Mouse (Mus musculus): ENCODE results near the gene Dnlz. TPM values are rescaled to one million over a fixed set of nuclear protein-coding genes. Genes with fewer than 3 reads are reported as not detected.

Dnlz gene
- polyA plus RNA-seq, 1 experiment from 2014 or later = 19.3 TPM

GRCm38 (mm10) chr2:26300808-26301174 lies 51.1 kb downstream of the Dnlz start:
- DNase-seq (ENCODE audit: low read depth, low spot score) = no peak
- ChIA-PET POLR2A (no interaction called here), CTCF (interaction anchor here (0.7 to 1.5 kb wide), 4 partner anchors 16 to 90 kb away, joined by 3 to 4 read pairs (median 3); no protein-coding TSS in a partner anchor)
- H3K27me3 ChIP-seq = no peaks in the 10 kb centered on the region
- in situ Hi-C loops (cut with MboI; ENCODE audit: low pct_unique_long_range_greater_than_20kb) = no loop called here
- ATAC-seq = no peak
- no peak for TF ChIP-seq CTCF (IDR thresholded peaks at IDR 0.05)

- no peak for TF ChIP-seq CTCF (IDR thresholded peaks at IDR 0.05)
- DNase-seq (ENCODE audit: low read depth, low spot score) = no peak
- ChIA-PET POLR2A (no interaction called here), CTCF (interaction anchor here (0.7 to 1.5 kb wide), 4 partner anchors 16 to 90 kb away, joined by 3 to 4 read pairs (median 3); no protein-coding TSS in a partner anchor)
- no peaks in the 10 kb centered on the region for H3K27me3 ChIP-seq
- ATAC-seq = no peak
- in situ Hi-C loops (cut with MboI; ENCODE audit: low pct_unique_long_range_greater_than_20kb) = no loop called here
Observed at GRCm38 (mm10) chr2:26300161-26300807, 51.6 kb downstream of the Dnlz start.

- ATAC-seq = no peak
- no peaks in the 10 kb centered on the region for H3K27me3 ChIP-seq
- DNase-seq (ENCODE audit: low read depth, low spot score) = no peak
- CTCF ChIA-PET = interaction anchor here (1.2 to 1.5 kb wide), 2 partner anchors 52 to 145 kb away, joined by 3 read pairs; no protein-coding TSS in a partner anchor
- POLR2A ChIA-PET = interaction anchor here (0.6 to 1.0 kb wide), 2 partner anchors 134 to 683 kb away, joined by 3 read pairs; no protein-coding TSS in a partner anchor
- no peak for TF ChIP-seq CTCF (IDR thresholded peaks at IDR 0.05)
- in situ Hi-C loops (cut with MboI; ENCODE audit: low pct_unique_long_range_greater_than_20kb) = no loop called here
Observed at GRCm38 (mm10) chr2:26299336-26299735, 52.6 kb downstream of the Dnlz start.

- in situ Hi-C loops (cut with MboI; ENCODE audit: low pct_unique_long_range_greater_than_20kb) = no loop called here
- POLR2A ChIA-PET = interaction anchor here (0.6 to 1.0 kb wide), 2 partner anchors 134 to 682 kb away, joined by 3 read pairs; no protein-coding TSS in a partner anchor
- ATAC-seq (no peak), DNase-seq (ENCODE audit: low read depth, low spot score) (no peak)
- CTCF ChIA-PET = interaction anchor here (1.1 to 1.2 kb wide), 2 partner anchors 144 to 267 kb away, joined by 3 read pairs; no protein-coding TSS in a partner anchor
- no peak for TF ChIP-seq CTCF (IDR thresholded peaks at IDR 0.05)
- no peaks in the 10 kb centered on the region for H3K27me3 ChIP-seq
Observed at GRCm38 (mm10) chr2:26298856-26299230, 53.1 kb downstream of the Dnlz start.

GRCm38 (mm10) chr2:26298208-26298855 lies 53.6 kb downstream of the Dnlz start:
- CTCF ChIA-PET = interaction anchor here (1.1 to 1.2 kb wide), 2 partner anchors 144 to 267 kb away, joined by 3 read pairs; no protein-coding TSS in a partner anchor
- H3K27me3 ChIP-seq = no peaks in the 10 kb centered on the region
- POLR2A ChIA-PET = interaction anchor here (0.6 to 1.0 kb wide), 2 partner anchors 135 to 682 kb away, joined by 3 read pairs; no protein-coding TSS in a partner anchor
- no peak for DNase-seq (ENCODE audit: low read depth, low spot score)
- in situ Hi-C loops (cut with MboI; ENCODE audit: low pct_unique_long_range_greater_than_20kb) = no loop called here
- TF ChIP-seq CTCF (IDR thresholded peaks at IDR 0.05) = no peak
- peak; percentile 63 for ATAC-seq

Other genes starting within 250 kb of the Dnlz start
- gene Nacc2, start 228.9 kb downstream of the Dnlz start, polyA plus RNA-seq (2021) = 37.0 TPM
- not detected for gene Lhx3, start 143.8 kb downstream of the Dnlz start, polyA plus RNA-seq (2021)
- gene Qsox2, start 114.6 kb downstream of the Dnlz start, polyA plus RNA-seq (2021) = 35.9 TPM
- 0.03 TPM for gene Ccdc187, start 57.6 kb downstream of the Dnlz start, polyA plus RNA-seq (2021)
- gene Gpsm1, start 36.6 kb downstream of the Dnlz start, polyA plus RNA-seq (2021) = 23.3 TPM
- gene Card9, start 8.8 kb upstream of the Dnlz start, polyA plus RNA-seq (2021) = 0.50 TPM
- 32.7 TPM for gene Snapc4, start 28.5 kb upstream of the Dnlz start, polyA plus RNA-seq (2021)
- 89.9 TPM for gene Entr1, start 37.2 kb upstream of the Dnlz start, polyA plus RNA-seq (2021)
- 99.2 TPM for gene Pmpca, start 37.2 kb upstream of the Dnlz start, polyA plus RNA-seq (2021)
- 31.6 TPM for gene Inpp5e, start 57.1 kb upstream of the Dnlz start, polyA plus RNA-seq (2021)
- gene Sec16a, start 93.1 kb upstream of the Dnlz start, polyA plus RNA-seq (2021) = 49.4 TPM
- 7.6 TPM for gene Notch1, start 164.6 kb upstream of the Dnlz start, polyA plus RNA-seq (2021)
- gene Egfl7, start 227.9 kb upstream of the Dnlz start, polyA plus RNA-seq (2021) = 9.4 TPM
- not detected for gene Gm20532, start 234.5 kb upstream of the Dnlz start, polyA plus RNA-seq (2021)